Mouse (Mus musculus) forebrain, embryonic 13.5 days (tissue): ENCODE measurements around the gene Epyc. TPM values are rescaled to one million over a fixed set of nuclear protein-coding genes. Genes with fewer than 3 reads are reported as not detected.

Experiments
- ATAC-seq: fragments of 200-750 bp; cut with Nextera tagmentation; 2 replicates; pipeline ENCODE4 v1.8.0; 2017
- H3K27ac ChIP-seq: fragments of 300-500 bp; sonication (generic); 2 replicates; pipeline ENCODE4 v1.5.1; 2015; ENCODE audit warnings: inconsistent platforms, mild to moderate bottlenecking, moderate library complexity
- H3K27me3 ChIP-seq: fragments of 300-500 bp; sonication (generic); 2 replicates; pipeline ENCODE4 v1.6.1; 2015; ENCODE audit warnings: mild to moderate bottlenecking, inconsistent platforms
- H3K36me3 ChIP-seq: fragments of 300-500 bp; sonication (generic); 2 replicates; pipeline ENCODE4 v1.6.1; 2015; ENCODE audit warnings: mild to moderate bottlenecking, inconsistent platforms; ENCODE audit not compliant: poor library complexity, severe bottlenecking
- H3K4me1 ChIP-seq: fragments of 300-500 bp; sonication (generic); 2 replicates; pipeline ENCODE4 v1.6.1; 2015; ENCODE audit warnings: inconsistent platforms
- H3K4me2 ChIP-seq: fragments of 300-500 bp; sonication (generic); 2 replicates; pipeline ENCODE4 v1.6.1; 2015; ENCODE audit warnings: inconsistent platforms, mild to moderate bottlenecking, moderate library complexity
- H3K4me3 ChIP-seq: fragments of 300-500 bp; sonication (generic); 2 replicates; pipeline ENCODE4 v1.5.1; 2015; ENCODE audit warnings: mild to moderate bottlenecking, inconsistent platforms
- H3K9ac ChIP-seq: fragments of 300-500 bp; sonication (generic); 2 replicates; pipeline ENCODE4 v1.6.1; 2015; ENCODE audit warnings: mild to moderate bottlenecking, inconsistent platforms
- H3K9me3 ChIP-seq: fragments of 300-500 bp; sonication (generic); replicated peaks from 2 replicates; pipeline ENCODE4 v1.6.1; 2016; ENCODE audit warnings: inconsistent platforms
- WGBS: fragments of 180-500 bp; shearing (Covaris S2); methylation state at CpG from one replicate; pipeline ENCODE4 v1.1.7; 2015; 5-methylcytosine and 5-hydroxymethylcytosine counted together
- polyA plus RNA-seq: library from polyadenylated mRNA; unstranded; fragments of >200 nt; fragmentation: Nextera tagmentation; extraction: Ambion mirVana; gene quantifications from 2 replicates; pipeline ENCODE4 v1.2.1, GENCODE M21; 2015

Epyc gene
- polyA plus RNA-seq, result 0.30 and 0.75 TPM in 2 replicates

DNA sequence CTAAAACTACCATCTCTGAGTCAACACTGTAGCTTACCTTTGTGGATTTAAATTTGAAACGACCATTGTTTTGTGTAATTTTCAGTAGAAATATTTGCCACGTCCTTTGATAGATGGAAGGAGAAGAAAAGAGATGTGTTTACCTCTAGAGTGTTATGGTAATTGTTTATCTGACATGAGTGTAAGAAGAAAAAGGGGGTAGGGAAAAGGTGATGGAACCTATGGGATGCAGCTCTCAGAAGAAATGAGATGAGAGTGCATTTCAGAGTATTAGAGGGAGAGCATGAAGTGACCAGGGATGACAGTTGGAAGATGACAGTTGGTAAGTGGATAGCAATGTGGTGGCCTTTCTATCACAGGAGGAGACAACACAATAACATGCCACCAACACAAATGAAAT, at the start of gene Epyc:
Gene Epyc, plus strand, starts transcription at position 301 of the 400 bp plus-strand sequence.
- Histone ChIP-seq H3K4me2 (no peak within 1 kb of the TSS), H3K27ac (no peak within 1 kb of the TSS), H3K36me3 (no peaks in the 10 kb centered on the region), H3K9ac (no peak within 1 kb of the TSS), H3K4me1 (no peaks in the 10 kb centered on the region), H3K4me3 (no peak within 1 kb of the TSS), H3K27me3 (no peaks in the 10 kb centered on the region), H3K9me3 (no peaks in the 10 kb centered on the region)
- 93% methylated on average over 2 of the region's 2 CpGs for WGBS
- no peak for ATAC-seq

DNA sequence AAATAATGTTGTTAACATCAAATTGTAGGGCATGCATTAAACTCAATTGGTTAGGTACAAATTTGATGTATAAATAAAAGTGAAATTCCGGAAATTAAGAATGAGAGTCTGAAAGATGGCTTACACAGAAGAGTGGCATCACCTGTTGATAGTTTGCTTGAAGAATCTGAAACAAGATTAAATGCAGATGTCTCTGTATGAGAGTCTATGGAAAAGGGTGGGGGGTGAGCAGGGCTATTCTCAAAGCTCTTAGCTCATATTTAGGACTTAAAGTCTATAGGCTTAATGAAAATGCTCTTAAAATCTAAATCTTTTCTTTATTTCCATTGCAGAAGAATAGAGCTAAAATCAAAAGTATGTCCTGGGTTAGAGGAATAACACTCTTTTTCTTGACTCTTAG, 48.2 kb upstream of the Epyc start:
- Histone ChIP-seq H3K9me3 (no peaks in the 10 kb centered on the region), H3K4me1 (no peaks in the 10 kb centered on the region), H3K27me3 (no peaks in the 10 kb centered on the region), H3K27ac (no peak overlapping the region), H3K36me3 (no peaks in the 10 kb centered on the region), H3K9ac (no peak overlapping the region), H3K4me2 (no peak overlapping the region), H3K4me3 (no peak overlapping the region)
- no peak for ATAC-seq
- WGBS, result 86% methylated on average over 1 of the region's 1 CpGs

GRCm38 (mm10) chr10:97601744-97602143, 42.1 kb upstream of the Epyc start:
- no peak for ATAC-seq
- WGBS, result 89% methylated on average over 4 of the region's 4 CpGs

DNA sequence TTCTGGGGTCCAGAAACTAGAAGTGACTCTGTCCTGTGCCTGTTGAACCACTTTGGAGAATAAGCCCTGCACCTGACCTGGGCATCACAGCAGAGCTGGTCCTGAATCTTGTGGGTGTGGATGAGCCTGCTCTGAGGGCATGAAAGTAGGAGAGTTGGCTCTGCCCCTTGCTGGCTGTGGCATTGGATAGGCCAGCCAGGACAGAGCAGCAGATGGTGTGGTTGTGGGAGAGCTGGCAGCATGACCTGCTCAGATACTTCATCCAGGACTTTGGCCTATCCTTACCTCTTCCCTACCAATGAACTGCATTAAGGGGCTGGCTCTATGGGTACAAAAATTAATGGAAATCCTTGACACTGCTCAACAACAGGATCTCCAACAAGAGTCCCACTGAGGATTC, 40.6 kb upstream of the Epyc start:
- Histone ChIP-seq H3K4me2 (no peak overlapping the region), H3K36me3 (no peaks in the 10 kb centered on the region), H3K9me3 (no peaks in the 10 kb centered on the region), H3K27ac (no peak overlapping the region), H3K27me3 (no peaks in the 10 kb centered on the region), H3K4me1 (no peaks in the 10 kb centered on the region), H3K9ac (no peak overlapping the region), H3K4me3 (no peak overlapping the region)
- no peak for ATAC-seq

More at GRCm38 (mm10) chr10:97601744-97602143, 42.1 kb upstream of the Epyc start:
- no peaks in the 10 kb centered on the region for H3K36me3 ChIP-seq
- no peaks in the 10 kb centered on the region for H3K27me3 ChIP-seq
- H3K9ac ChIP-seq, result no peak overlapping the region
- H3K9me3 ChIP-seq, result no peaks in the 10 kb centered on the region
- no peak overlapping the region for H3K27ac ChIP-seq
- no peak overlapping the region for H3K4me2 ChIP-seq
- no peaks in the 10 kb centered on the region for H3K4me1 ChIP-seq
- no peak overlapping the region for H3K4me3 ChIP-seq

- no peaks in the 10 kb centered on the region for H3K9me3 ChIP-seq
- no peak within 1 kb of the TSS for H3K4me2 ChIP-seq
- no peak within 1 kb of the TSS for H3K27ac ChIP-seq
- H3K36me3 ChIP-seq, result no peaks in the 10 kb centered on the region
- H3K27me3 ChIP-seq, result no peaks in the 10 kb centered on the region
- no peaks in the 10 kb centered on the region for H3K4me1 ChIP-seq
- no peak for ATAC-seq
- 81% methylated on average over 2 of the region's 2 CpGs for WGBS
- no peak within 1 kb of the TSS for H3K9ac ChIP-seq
- H3K4me3 ChIP-seq, result no peak within 1 kb of the TSS
Observed at GRCm38 (mm10) chr10:97606579-97606978, 37.3 kb upstream of the Epyc start, which contains the start of gene Kera. Kera (plus strand) TSS chr10:97606879.

- 83% methylated on average over 1 of the region's 1 CpGs for WGBS
Observed at GRCm38 (mm10) chr10:97622328-97622727, 21.5 kb upstream of the Epyc start.

DNA sequence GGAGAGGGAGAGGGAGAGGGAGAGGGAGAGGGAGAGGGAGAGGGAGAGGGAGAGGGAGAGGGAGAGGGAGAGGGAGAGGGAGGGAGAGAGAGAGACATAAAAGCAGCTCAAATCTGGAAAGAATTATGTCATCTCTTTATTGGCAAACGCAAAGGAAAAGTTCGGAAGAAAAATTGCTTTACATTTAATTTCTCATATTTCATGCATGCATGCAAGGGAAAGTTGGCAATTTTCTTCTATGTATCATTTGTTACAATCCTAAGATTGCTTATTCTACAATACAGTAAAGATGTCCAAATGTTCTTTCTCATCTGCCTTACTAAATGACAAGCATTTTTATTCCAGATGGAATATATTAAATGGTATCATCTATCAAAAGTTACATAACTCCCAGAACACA, 19.5 kb upstream of the Epyc start:
- Histone ChIP-seq H3K4me2 (no peak overlapping the region), H3K9me3 (no peaks in the 10 kb centered on the region), H3K36me3 (no peaks in the 10 kb centered on the region), H3K4me3 (no peak overlapping the region), H3K27ac (no peak overlapping the region), H3K27me3 (no peaks in the 10 kb centered on the region), H3K4me1 (no peaks in the 10 kb centered on the region), H3K9ac (no peak overlapping the region)
- 78% methylated on average over 2 of the region's 2 CpGs for WGBS
- no peak for ATAC-seq

More at GRCm38 (mm10) chr10:97622328-97622727, 21.5 kb upstream of the Epyc start:
- Histone ChIP-seq H3K27ac (no peak overlapping the region), H3K27me3 (no peaks in the 10 kb centered on the region), H3K9me3 (no peaks in the 10 kb centered on the region), H3K4me3 (no peak overlapping the region), H3K4me1 (no peaks in the 10 kb centered on the region), H3K36me3 (no peaks in the 10 kb centered on the region), H3K4me2 (no peak overlapping the region), H3K9ac (no peak overlapping the region)
- ATAC-seq, result no peak

DNA sequence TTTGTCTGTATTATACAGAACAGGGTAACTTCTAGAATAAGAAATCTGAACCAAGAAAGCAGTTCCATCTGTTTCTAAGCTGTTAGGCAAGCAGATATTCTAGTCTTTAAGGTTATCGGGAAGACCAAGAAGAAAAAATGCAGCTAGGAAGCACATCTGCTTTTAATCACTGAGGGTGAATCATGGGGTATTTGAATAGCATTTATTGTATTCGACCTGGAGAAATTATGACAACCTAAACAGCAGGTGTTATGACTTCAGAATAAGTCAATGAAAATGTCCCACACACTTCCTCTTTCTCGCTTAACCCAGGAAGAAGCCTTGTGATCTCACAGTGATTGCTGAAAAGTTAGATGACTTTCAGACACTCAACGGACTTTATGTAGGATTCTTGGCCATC, 18.8 kb upstream of the Epyc start:
- no peak overlapping the region for H3K9ac ChIP-seq
- no peak overlapping the region for H3K4me3 ChIP-seq
- no peak overlapping the region for H3K27ac ChIP-seq
- no peaks in the 10 kb centered on the region for H3K36me3 ChIP-seq
- no peak for ATAC-seq
- no peaks in the 10 kb centered on the region for H3K9me3 ChIP-seq
- H3K4me1 ChIP-seq, result no peaks in the 10 kb centered on the region
- WGBS, result 78% methylated on average over 4 of the region's 4 CpGs
- no peaks in the 10 kb centered on the region for H3K27me3 ChIP-seq
- no peak overlapping the region for H3K4me2 ChIP-seq

DNA sequence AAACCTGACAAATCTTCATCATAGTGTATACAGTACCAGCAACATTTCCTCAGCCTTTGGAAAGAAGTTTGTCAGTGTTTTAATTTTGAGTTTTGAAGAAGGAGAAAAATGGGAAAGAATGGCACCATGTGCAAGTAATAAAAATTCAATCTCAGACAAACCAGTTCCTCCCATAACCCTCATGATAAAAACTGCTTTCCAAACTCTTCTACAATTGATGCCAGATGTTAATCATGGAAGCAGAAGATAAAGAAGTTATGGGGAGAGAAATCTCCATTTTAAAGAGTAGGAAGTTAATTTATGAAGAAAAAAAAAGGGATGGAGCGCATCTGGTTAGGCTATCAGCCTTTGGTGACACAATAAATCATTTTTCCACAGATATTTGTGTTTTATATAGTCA, 17.3 kb upstream of the Epyc start:
- Histone ChIP-seq H3K9me3 (no peaks in the 10 kb centered on the region), H3K27ac (no peak overlapping the region), H3K4me3 (no peak overlapping the region), H3K9ac (no peak overlapping the region), H3K4me1 (no peaks in the 10 kb centered on the region), H3K36me3 (no peaks in the 10 kb centered on the region), H3K4me2 (no peak overlapping the region), H3K27me3 (no peaks in the 10 kb centered on the region)
- ATAC-seq, result no peak
- WGBS, result 92% methylated on average over 1 of the region's 1 CpGs

- Histone ChIP-seq H3K9ac (no peak overlapping the region), H3K9me3 (no peaks in the 10 kb centered on the region), H3K4me3 (no peak overlapping the region), H3K27ac (no peak overlapping the region), H3K36me3 (no peaks in the 10 kb centered on the region), H3K4me2 (no peak overlapping the region), H3K4me1 (no peaks in the 10 kb centered on the region), H3K27me3 (no peaks in the 10 kb centered on the region)
- no peak for ATAC-seq
- 85% methylated on average over 3 of the region's 3 CpGs for WGBS
Observed at GRCm38 (mm10) chr10:97631061-97631460, 12.8 kb upstream of the Epyc start.

DNA sequence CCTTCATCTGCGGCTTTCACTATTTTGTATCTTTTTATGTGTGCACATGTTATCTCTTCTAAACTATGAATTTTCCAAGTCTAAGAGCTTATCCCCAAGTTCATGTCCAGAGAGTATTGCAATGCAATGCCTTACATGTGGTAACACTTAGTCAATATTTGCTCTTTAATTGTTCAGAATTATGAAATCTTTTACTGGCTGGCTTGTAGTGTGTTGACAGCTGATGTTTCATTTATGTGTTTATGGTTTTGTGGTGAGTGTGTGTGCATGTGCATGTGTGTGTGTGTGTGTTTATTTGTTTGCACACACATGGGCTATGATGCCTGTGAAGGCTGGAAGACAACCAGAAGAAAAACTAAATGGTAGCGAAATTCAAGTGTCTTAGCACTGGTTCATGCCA, 1.9 kb upstream of the Epyc start:
- Histone ChIP-seq H3K4me3 (no peak overlapping the region), H3K9me3 (no peaks in the 10 kb centered on the region), H3K9ac (no peak overlapping the region), H3K4me2 (no peak overlapping the region), H3K36me3 (no peaks in the 10 kb centered on the region), H3K4me1 (no peaks in the 10 kb centered on the region), H3K27me3 (no peaks in the 10 kb centered on the region), H3K27ac (no peak overlapping the region)
- ATAC-seq, result no peak
- WGBS, result 89% methylated on average over 2 of the region's 2 CpGs

DNA sequence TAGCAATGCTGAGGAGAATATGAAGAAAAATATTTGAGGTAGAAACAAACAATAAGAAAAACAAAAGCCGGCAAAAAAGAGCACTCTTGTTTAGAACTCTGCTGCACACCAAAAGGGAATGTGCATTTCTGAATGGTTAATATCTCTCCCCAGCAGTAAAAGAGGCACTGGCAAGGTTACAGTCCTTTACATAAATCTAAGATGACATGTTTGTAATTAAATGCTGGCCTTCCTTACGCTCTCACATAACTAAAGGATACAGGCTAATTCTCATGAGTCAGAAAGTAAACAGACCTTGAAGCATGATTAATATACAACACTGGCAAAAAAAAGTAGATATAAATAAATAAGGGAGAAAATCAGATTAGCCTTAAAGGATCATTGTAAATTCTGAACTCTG, 6.5 kb downstream of the Epyc start:
- no peaks in the 10 kb centered on the region for H3K9me3 ChIP-seq
- no peak for ATAC-seq
- no peak overlapping the region for H3K4me2 ChIP-seq
- H3K9ac ChIP-seq, result no peak overlapping the region
- no peaks in the 10 kb centered on the region for H3K36me3 ChIP-seq
- no peak overlapping the region for H3K27ac ChIP-seq
- no peaks in the 10 kb centered on the region for H3K27me3 ChIP-seq
- no peak overlapping the region for H3K4me3 ChIP-seq
- H3K4me1 ChIP-seq, result no peaks in the 10 kb centered on the region
- WGBS, result 87% methylated on average over 2 of the region's 2 CpGs

DNA sequence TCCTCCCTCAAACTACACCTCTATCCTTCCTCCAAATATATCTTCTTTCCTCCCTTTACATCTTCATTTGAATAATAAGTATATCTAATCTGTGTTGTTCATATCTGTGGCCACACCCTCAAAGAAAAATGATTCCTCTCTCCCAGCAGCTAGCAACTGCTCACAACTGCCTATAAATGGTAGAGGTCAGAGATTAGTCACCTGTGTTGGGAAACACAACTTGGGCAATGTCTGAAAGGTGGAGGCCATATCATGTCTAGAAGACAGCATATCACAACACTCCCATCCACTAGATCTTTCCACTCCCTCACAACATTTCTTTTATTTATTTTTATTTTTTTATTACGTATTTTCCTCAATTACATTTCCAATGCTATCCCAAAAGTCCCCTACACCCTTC, 15.6 kb downstream of the Epyc start:
- H3K4me1 ChIP-seq, result no peaks in the 10 kb centered on the region
- no peaks in the 10 kb centered on the region for H3K27me3 ChIP-seq
- 100% methylated on average over 1 of the region's 1 CpGs for WGBS
- H3K4me2 ChIP-seq, result no peak overlapping the region
- no peak overlapping the region for H3K27ac ChIP-seq
- H3K9ac ChIP-seq, result no peak overlapping the region
- ATAC-seq, result no peak
- H3K4me3 ChIP-seq, result no peak overlapping the region
- no peaks in the 10 kb centered on the region for H3K36me3 ChIP-seq
- H3K9me3 ChIP-seq, result no peaks in the 10 kb centered on the region
